Mouse (Mus musculus) heart, postnatal 14 days (tissue): ENCODE results near the gene Rnf149. TPM values are rescaled to one million over a fixed set of nuclear protein-coding genes. Genes with fewer than 3 reads are reported as not detected.

Experiments used
- DNase-seq, 2 experiments: peaks; one replicate each; pipeline ENCODE4 v3.0.0; 2021 to 2022
- intact Hi-C: fragments of 180-260 bp; cut with DNase I; formaldehyde crosslinking; loops from one replicate; pipeline ENCODE4 v1.15.1; 2025
- total RNA-seq, 2 experiments: library from RNA; stranded (reverse); gene quantifications; 2 replicates each; pipeline ENCODE4 v1.2.3; 2021

The Rnf149 gene
- total RNA-seq, 2 experiments from 2014 or later: 10.8 to 11.5 TPM

DNA sequence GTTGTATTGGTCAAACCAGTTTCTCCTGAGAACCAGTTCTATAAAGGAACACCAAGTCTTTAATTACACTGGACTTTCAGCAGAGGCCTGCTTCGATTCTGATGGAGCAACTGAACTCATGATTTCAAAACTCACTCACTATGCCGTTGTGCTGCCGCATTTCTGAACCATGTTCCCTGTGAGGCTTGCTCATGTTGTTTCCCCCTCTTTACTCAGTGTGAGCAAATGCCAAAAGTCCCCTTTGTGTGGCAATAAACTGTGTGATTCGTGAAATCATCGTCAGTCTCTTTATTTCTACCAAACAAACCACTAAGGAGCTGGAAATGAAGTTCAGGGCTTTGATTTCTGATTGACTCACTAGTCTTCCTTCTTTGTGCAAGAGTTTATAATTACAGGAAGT, 1.2 kb upstream of the Rnf149 start:
- intact Hi-C loops: no loop called here
- DNase-seq: no peak

DNA sequence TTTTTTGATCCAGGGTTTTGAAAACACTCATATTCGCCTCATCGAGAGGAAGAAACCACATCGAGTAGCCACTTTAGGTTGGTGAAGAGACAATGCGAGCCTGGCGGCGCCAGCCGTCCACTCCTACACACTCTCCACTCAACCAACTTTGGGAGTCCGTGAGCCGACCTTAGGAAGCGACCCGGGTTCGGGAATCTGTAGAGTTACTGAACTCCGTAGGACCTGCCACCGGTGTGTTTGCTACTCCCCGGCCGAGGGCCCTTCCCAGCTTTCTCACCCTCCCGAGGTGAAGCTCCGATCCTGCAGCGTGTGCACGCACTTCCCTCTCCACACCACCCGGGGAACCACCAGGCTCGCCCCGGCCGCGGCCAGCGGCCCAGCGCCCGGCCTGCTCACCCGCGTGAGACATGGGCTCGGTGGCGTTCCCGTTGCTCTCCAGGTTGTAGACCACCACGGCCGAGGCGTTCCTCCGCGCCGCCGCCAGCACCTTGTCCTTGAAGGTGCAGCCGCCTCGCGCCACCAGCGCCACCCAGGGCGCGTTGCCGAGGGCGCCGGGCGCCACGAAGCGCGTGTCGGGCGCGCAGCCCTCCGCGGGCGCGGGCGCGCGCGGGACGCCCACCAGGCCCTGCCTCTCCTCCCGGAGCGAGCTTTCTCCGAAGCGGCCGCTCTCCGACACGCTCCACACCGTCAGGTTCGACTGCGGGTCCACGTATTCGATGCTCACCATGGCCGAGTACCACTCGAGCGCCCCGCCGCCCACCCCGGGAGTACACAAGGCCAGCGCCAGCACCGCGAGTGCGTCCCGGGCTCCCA, 568 bp downstream of the Rnf149 start:
- intact Hi-C loops: no loop called here
- DNase-seq: peak in 1 of 2 experiments; percentile 61

DNA sequence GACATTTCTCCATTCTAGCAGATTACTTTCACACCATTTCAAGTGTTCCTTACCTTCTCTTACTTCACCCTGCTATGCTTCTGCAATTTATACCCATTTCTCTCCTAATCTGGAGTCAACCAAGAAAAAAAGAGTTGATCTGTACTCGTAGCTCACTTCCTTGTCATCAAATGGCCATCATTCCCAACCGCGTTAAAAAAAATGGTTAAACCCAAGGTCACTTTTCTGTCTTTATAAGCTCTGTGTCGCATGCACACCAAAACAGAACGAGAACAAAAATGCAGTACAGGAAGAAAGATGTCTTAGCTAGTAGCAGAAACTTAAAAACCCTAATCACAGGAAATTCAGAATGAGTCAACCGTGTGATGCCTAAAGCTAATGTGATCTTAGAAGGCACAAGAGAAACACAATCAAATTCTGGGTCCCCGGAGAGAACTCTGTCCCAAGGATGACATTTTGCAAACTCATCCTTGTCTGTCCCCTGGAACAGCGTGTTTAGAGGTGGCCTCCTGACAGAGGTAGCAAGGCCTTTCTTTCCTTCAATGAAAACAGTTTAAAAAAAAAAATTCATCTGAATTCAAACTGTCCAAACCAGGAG, 1.3 kb downstream of the Rnf149 start:
- intact Hi-C loops: no loop called here
- DNase-seq: no peak

DNA sequence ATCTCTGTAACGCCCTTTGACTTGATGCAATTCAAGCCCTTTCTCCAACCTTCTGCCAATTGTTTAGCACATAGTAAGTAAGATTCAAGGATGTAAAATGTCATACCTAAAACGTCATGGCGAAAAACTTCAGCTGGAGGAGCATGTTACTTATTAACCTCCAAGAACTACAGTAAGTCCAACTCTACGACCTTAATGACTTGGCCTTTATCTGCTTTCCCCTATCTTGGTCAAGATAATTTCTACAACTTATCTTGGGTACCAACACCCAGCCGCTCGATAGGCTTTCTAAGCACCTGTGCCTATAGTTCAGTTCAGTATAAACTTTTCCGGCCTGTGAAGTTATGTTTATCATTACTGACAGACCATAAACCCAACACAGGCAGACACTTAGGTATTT, 3.3 kb downstream of the Rnf149 start:
- intact Hi-C loops: no loop called here

DNA sequence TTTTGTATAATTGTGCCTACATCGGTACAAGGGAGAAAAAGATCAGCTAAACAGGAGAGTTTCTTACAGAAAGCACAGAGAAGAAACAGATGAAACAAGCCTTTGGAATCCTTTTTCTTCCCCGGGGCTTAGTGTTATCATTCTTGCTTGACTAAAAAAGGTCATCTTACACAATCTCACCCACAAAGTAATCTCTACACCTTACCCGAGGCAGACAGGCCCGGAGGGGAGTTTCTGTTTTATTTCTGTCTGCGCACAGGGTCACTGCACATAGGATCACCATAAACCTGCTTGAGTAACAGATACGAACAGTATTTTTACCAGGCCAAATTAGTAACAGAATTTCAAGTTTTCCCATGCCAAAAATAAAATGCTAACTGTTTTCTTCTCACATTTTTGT, 5.6 kb downstream of the Rnf149 start:
- no peak for DNase-seq
- intact Hi-C loops: no loop called here

More for the DNA sequence above, 3.3 kb downstream of the Rnf149 start:
- no peak for DNase-seq

DNA sequence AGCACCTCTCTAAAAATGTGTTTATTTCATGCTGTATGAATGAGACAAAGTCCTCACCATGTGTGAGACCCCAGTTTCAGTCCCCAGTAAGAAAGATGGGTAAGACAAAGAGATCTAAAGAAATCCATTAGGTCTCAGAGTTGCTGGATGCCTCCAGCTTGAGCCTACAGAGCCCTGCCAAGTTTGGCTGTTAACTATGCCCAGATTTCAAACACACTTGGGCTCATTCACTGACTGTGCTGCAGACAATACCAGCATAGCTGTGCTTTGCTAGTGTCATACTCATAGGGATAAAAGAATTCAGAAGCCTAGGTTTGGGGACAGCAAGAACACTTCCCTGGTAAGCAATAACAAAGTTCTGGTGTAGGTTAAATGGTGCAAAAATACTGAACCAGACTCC, 9.1 kb downstream of the Rnf149 start:
- intact Hi-C loops: no loop called here
- no peak for DNase-seq

DNA sequence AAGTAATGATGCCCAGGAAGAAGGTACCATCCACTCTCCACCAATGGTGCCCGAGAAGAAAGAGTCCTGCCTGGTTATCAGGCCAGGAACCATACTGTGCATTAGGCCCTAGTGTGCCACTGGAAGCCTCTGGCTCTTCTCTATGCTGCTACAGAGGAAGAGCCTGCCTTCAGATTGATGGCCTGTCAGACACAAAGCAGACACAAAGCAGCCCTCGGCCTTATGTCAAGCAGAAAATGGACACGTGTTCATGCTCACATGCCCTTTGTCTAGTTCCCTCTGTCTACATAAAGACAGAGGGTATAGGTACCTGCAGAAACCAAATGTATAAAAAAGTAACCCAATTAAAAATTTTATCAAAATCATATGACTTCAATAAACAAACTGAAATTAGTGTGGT, 12.6 kb downstream of the Rnf149 start:
- intact Hi-C loops: no loop called here

DNA sequence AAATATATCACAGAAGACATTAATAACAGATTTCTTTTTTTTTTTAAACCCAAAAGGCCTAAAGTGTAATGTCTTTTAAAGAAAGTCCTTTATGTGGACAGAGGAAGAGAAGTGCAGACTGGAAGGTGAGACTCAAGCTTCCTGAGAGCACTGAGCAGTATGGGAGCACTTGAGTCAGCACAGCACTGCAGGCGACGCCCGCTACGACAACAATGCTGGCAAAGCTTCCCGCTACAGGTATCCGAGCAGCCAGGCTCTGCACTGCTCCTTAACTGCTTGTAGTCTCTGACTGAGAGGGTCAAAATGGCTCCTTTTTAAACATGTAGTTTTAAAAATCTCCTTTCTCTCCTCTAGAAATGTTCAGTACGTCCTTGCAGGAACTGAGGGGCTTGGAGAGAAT, 14.0 kb downstream of the Rnf149 start:
- no peak for DNase-seq
- intact Hi-C loops: no loop called here

More for the DNA sequence above, 12.6 kb downstream of the Rnf149 start:
- no peak for DNase-seq

DNA sequence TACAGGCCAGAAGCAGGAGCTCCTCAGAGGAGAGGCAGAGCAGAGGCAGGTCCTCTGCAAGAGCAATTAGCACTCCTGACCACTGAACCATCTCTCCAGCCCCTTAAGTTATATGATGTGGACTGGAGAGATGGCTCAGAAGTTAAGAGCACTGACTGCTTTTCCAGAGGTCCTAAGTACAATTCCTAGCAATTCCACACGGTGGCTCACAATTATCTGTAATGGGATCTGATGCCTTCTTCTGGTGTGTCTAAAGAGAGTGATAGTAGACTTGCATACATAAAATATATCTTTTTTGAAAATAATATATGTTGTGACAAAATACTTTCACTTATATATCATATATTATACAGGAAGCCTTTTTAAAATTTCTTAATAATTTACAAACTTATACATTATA, 15.3 kb downstream of the Rnf149 start:
- no peak for DNase-seq
- intact Hi-C loops: no loop called here

DNA sequence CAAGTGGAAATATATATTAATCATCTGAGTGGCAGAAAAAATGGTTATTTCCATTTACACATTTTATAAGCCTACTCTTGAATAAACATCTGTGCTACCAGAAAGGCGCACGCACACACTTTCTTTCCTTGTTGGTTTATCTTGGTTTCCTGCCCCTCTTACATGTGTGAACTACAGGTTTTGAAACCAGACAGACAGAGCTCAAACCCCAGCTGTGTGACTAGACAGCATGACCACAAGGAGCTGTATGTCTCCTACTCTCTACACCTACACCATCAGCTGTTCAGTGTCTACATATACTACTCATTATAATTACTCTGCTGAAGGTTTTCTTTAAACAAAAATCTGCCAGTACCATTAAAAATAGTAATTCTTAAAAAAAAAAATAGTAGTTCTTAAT, 18.2 kb downstream of the Rnf149 start:
- no peak for DNase-seq
- intact Hi-C loops: no loop called here

DNA sequence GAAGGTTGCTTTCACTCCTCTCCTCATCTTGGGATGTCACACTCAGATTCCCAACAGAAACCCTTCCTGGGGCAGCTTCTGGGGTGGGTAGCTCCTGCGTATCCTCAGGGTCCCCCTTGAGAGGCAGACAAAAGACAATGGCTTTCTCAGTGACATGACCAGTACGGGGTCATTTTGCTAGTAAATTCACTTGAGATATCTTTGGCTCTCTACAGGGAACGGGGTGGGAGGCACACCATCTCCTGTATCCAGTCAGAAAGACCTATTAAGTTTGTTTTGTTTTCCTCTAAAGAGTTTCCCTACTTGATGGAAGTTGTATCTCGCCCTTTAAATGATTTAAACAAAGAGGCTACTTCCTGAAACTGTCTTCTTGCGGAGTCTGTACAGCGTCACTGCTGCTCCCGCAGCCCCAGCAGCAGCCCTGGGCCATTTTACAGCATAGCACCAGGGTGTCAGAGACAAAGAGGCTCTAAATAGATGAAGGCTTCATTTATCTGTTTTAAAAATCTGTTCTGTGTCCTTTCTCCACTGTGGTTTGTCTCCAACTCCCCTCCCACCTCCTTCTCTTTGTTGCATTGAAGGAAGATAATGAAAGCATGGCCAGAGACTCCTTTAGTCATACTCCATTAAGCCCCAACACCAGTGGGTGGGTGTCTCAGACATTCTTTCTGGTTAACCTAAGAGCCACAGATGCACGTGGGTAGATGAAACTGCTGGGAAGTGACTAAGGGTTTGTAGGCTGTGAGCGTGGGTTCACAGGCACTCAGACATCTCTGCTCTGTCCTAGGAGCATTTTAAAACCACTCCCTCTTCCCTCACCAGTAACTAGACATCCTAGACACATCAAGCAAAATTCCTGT, 21.4 kb downstream of the Rnf149 start:
- DNase-seq: no peak
- intact Hi-C loops: no loop called here

DNA sequence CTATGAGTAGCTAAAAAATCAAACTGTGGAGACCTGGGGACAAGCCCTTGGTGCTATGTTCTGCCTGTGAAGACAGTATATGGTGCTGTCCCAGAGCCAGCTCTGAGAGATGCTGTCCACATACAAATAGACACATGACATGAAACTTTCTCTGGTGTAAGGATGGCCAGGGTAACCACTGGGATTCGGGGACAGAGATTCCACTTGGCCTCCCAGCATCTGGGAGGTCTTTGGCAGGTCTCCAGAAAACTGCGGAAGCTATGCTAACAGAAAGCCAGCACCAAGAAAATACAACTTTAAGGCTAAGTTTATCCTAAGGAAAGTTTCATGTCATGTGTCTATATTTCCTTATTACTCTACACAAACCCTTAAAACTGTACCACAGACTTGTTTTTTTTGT, 27.4 kb downstream of the Rnf149 start:
- intact Hi-C loops: no loop called here
- peak; percentile 38 to 54 for DNase-seq

DNA sequence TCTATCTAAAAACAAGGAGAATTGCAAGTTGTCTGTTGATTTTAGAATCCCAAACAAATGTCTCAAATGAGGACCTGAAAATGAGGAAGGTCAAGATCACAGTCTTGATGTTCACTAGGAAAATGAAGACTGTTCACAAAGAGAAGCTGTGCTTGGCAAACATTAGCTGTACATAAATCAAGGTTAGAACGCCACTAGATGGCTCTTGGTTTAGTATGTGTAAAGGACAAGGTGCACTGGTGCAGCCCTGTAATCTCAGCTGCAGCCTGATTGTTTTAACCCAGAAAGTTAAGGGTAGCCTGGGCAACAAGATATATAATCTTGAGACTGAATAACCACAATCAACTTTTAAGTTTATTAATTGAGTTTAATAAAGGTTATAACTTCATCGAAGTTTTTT, 30.0 kb downstream of the Rnf149 start:
- DNase-seq: no peak
- intact Hi-C loops: no loop called here

DNA sequence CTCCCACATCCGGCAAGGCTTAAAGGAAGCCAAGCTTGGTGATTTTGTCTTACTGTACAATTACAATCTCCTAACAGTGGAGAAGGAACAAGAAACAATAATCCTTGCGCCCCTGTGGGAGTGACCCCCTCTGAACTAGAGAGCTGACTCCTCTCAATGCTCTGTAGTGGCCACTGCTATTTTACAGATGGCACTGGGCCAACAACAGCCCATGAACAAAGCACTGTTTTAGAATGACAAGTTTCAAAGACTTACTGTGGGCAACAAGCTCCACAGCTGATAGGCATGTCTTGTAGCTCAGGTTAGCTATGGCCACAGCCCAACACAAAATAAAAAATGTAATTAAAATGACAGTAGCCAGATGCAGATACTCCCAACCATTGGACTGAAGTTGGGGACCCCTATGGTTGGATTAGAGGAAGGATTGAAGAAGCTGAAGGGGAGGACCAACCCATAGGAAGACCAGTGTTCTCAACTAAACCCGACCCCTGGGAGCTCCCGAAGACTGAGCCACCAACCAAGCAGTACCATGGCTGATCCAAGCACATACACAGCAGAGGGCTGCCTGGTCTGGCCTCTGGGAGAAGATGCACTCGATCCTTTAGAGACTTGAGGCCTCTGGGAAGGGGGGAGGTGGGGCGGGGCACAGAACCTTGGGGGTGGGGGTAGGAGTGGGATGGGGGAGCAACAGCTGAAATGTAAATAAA, 30.9 kb downstream of the Rnf149 start:
- intact Hi-C loops: no loop called here

DNA sequence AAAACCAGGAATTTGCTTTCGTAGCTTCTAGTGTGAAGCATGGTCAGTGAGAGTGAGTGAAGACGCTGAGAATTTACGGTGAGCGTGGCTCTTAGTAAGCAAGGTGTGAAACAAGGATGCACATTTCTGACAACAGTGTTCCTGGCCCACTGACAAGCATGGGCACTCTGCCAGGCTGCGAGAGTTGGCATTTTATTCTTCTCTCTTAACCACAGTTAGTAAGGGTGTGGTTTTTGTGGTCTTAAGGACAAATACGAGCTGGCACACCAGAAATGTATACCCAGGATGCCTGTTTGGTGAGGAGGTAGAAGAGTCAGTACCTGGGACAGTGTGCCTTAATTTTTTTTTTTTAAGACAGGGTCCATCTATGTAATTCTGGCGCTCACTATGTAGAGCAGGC, 31.6 kb downstream of the Rnf149 start:
- intact Hi-C loops: no loop called here
- no peak for DNase-seq

More for the DNA sequence above, 30.9 kb downstream of the Rnf149 start:
- no peak for DNase-seq

DNA sequence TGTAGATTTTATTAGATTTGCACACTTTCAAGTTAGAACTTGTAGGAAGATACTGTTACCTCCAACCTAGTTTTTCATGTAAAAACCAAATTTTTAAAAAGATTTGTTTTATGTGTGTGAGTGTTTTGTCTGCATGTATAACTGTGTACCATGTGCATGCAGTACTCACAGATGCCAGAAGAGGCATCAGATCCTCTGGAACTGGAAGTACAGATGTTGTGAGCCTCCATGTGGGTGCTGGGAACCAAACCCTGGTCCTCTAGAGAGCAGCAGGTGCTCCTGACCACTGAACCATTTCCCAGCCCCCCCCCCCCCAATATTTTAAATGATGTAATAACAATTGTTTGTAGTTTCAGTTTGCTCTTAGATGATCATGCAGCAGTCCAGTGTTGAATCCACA, 36.6 kb downstream of the Rnf149 start:
- intact Hi-C loops: no loop called here
- no peak for DNase-seq

DNA sequence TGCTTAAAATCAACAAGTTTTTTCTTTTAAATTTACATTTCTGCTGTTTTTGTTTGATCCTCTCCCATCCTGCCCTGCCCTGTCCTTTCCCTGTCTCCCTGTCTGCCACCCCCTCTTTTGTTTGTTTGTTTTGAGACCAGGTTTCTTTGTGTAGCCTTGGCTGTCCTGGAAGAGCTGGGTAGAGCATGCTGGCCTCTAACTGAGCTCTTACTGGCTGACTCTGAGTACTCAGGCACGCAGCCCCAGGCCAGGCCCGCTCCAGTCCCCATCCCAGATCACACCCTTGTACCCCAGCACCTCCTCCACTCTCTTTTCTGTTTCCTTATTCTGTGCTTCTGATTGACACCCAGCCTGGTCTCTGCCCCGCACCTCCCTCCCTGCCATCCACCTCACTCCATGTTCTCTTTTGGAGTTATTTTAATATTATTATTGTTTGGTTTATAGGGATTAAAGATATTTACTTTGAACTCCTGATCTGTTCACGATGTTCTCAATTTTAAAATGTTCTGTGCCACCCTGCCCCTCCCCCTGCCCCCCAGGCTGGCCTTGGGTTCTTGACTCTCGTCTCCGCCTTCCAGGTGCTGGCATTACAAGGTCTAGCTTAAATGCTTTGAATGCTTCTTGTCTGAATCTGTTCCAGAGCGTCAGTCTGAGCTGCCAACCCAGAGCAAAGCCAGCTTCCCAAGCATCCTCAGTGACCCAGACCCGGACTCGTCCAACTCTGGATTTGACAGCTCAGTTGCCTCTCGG, 39.4 kb downstream of the Rnf149 start:
- no peak for DNase-seq
- intact Hi-C loops: loop anchor here (10.0 kb wide), 2 partner anchors 343 to 1673 kb away; partner anchors contain the start of genes Npas2 and Tsga10

DNA sequence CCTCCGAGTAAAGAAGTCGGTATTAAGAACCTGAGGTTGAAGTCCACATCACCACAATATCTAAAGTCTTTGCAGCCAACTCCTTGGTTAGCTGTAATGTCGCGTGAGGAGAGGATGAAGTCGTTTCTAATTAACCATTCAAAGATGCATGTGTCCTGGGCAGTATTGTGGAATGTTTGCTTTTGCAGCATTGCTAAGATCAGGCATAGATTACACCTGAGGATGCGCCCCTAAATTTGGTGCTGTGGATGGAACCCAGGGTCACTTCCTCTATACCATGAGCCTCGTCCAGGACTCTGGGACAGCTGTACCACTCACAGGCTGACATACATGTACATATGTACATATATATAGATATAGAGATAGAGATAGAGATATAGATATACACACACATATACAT, 40.5 kb downstream of the Rnf149 start:
- DNase-seq: no peak
- intact Hi-C loops: loop anchor here (10.0 kb wide), 2 partner anchors 342 to 1672 kb away; partner anchors contain the start of genes Npas2 and Tsga10

DNA sequence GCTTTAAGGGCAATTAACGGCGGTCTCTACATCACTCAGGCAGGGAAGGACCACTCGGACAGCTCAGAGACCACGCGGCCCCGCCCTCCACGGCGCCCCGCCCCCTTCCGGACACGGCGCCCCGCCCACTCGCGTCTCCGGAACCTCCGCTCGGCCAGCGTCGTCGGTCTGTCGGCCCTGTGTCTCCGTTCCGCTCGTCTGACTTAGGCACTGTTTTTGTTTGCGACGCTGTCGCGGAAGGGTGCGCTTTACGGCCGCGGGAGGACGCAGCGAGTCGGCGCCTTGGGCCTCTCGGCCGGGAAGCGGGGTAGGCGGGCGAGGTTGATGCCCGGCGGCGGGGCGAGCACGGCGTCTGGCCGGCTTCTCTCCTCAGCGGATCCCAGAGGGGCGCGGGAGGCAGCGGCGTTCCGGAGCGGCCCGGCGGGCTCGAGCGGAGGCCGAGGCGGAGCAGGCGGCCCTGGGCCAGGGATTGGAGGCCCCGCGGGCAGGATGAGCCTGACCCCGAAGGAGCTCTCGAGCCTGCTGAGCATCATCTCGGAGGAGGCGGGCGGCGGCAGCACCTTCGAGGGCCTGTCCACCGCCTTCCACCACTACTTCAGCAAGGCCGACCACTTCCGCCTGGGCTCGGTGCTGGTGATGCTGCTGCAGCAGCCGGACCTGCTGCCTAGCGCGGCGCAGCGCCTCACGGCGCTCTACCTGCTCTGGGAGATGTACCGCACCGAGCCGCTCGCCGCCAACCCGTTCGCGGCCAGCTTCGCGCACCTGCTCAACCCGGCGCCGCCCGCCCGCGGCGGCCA, 41.5 kb downstream of the Rnf149 start:
- DNase-seq: peak; percentile 98

More for the DNA sequence above, 41.5 kb downstream of the Rnf149 start:
- intact Hi-C loops: loop anchor here (10.0 kb wide), 2 partner anchors 341 to 1671 kb away; partner anchors contain the start of genes Npas2 and Tsga10
